Mouse (Mus musculus) left cerebral cortex, postnatal 14 days (tissue): ENCODE data around the gene Plaa. TPM values are rescaled to one million over a fixed set of nuclear protein-coding genes. Genes with fewer than 3 reads are reported as not detected.
A peak's percentile ranks its signal among the peaks of the same experiment; 100 is the strongest.

ENCODE experiments used
- DNase-seq, 2 experiments: peaks; one replicate each; pipeline ENCODE4 v3.0.0; 2021 to 2022; ENCODE audit warnings: low spot score in 2 of 2, mixed read lengths in 1 of 2
- intact Hi-C: fragments of 180-260 bp; cut with DNase I; formaldehyde crosslinking; loops from one replicate; pipeline ENCODE4 v1.15.1; 2025
- total RNA-seq, 2 experiments: library from RNA; stranded (reverse); gene quantifications; 2 replicates each; pipeline ENCODE4 v1.2.3; 2021

Gene Plaa
- total RNA-seq, 2 experiments from 2014 or later: 54.7 to 57.7 TPM

- intact Hi-C loops: no loop called here
Measured at GRCm38 (mm10) chr4:94559266-94559665, 43.8 kb downstream of the Plaa start.

GRCm38 (mm10) chr4:94557145-94557544, 45.9 kb downstream of the Plaa start:
- DNase-seq: no peak
- intact Hi-C loops: no loop called here

More at GRCm38 (mm10) chr4:94559266-94559665, 43.8 kb downstream of the Plaa start:
- no peak for DNase-seq

- DNase-seq: peak; percentile 93 to 96
- intact Hi-C loops: no loop called here
Measured at GRCm38 (mm10) chr4:94556265-94557054, 46.6 kb downstream of the Plaa start, which contains the start of the genes Gm10306 and Caap1. Gene Gm10306 (plus strand): TSS chr4:94556546. Gene Caap1 (minus strand): TSS chr4:94556796.

- intact Hi-C loops: no loop called here
- DNase-seq: no peak
Measured at GRCm38 (mm10) chr4:94554955-94555494, 48.0 kb downstream of the Plaa start.

GRCm38 (mm10) chr4:94544321-94544720, 58.7 kb downstream of the Plaa start:
- DNase-seq: no peak
- intact Hi-C loops: no loop called here

- DNase-seq: no peak
- intact Hi-C loops: no loop called here
Measured at GRCm38 (mm10) chr4:94543041-94543440, 60.0 kb downstream of the Plaa start.

- intact Hi-C loops: no loop called here
- DNase-seq: no peak
Measured at GRCm38 (mm10) chr4:94533205-94533604, 69.8 kb downstream of the Plaa start.

- DNase-seq: no peak
- intact Hi-C loops: no loop called here
Measured at GRCm38 (mm10) chr4:94529448-94529847, 73.6 kb downstream of the Plaa start.

GRCm38 (mm10) chr4:94523321-94523720, 79.7 kb downstream of the Plaa start:
- peak; percentile 8 to 19 for DNase-seq
- intact Hi-C loops: no loop called here

- DNase-seq: peak; percentile 38 to 75
- intact Hi-C loops: loop anchor here (10.0 kb wide), 1 partner anchor 503 kb away; no protein-coding TSS in a partner anchor
Measured at GRCm38 (mm10) chr4:94517631-94518030, 85.4 kb downstream of the Plaa start.

Other genes starting within 250 kb of the Plaa start
- gene Gm10306, start 46.7 kb downstream of the Plaa start, total RNA-seq: not detected
- gene Caap1, start 46.4 kb downstream of the Plaa start, total RNA-seq: 10 to 100 TPM; 10.2 to 10.6 TPM
- 10 to 100 TPM; 24.6 to 27.9 TPM for gene Ift74, start 11.2 kb upstream of the Plaa start, total RNA-seq
- gene Lrrc19, start 46.9 kb upstream of the Plaa start, total RNA-seq: not detected
- gene Tek, start 136.0 kb upstream of the Plaa start, total RNA-seq: 10 to 100 TPM; 11.2 to 11.3 TPM